In genomic region chr2:117337902-117338301, GRCm38 (mm10) we compare ENCODE assay signal across 28 mouse cellular contexts. TPM values are rescaled to one million over a fixed set of nuclear protein-coding genes. Genes with fewer than 3 reads are reported as not detected.
DNase-seq lines count a peak whose midpoint lies in the region; ATAC-seq and TF ChIP-seq lines count a peak whose summit lies in the region.
"Had no signal": no experiment of that assay in that cellular context is flagged by ENCODE, and none has a peak within 500 bp of the region (broad histone marks: within the 10 kb centered on the region; RNA-seq: fewer than 3 reads in every experiment).

No protein-coding gene starts in this region.

- no peak for TF ChIP-seq CTCF in layer of hippocampus, adult 2 months (conservative IDR thresholded peaks at IDR 0.05)
- no peak for TF ChIP-seq CTCF in bone marrow, adult 2 months (IDR thresholded peaks at IDR 0.05; ENCODE audit: control insufficient read depth, insufficient read depth, low read length)
- no peak for TF ChIP-seq CTCF in olfactory bulb, adult 2 months (IDR thresholded peaks at IDR 0.05; ENCODE audit: insufficient read depth, low read depth, low read length)

- no peaks in the 10 kb centered on the region for H3K9me3 ChIP-seq in forebrain, embryonic 14.5 days (replicated peaks; ENCODE audit: control insufficient read depth, low read length)
- H3K9me3 ChIP-seq: embryonic facial prominence, embryonic 13.5 days; forebrain, embryonic 13.5 days; hindbrain, embryonic 13.5 days; limb, embryonic 10.5 days; midbrain, embryonic 15.5 days; neural tube, embryonic 12.5 days had no signal

- no peaks in the 10 kb centered on the region for H3K27me3 ChIP-seq in forebrain, embryonic 14.5 days (replicated peaks; ENCODE audit: control insufficient read depth, insufficient read depth, low read length)

- H3K27ac ChIP-seq in layer of hippocampus, adult 2 months: peak overlapping the region; percentile 95
- H3K27ac ChIP-seq in bone marrow, adult 2 months (ENCODE audit: control insufficient read depth, insufficient read depth, low read depth, low read length, poor library complexity): peak overlapping the region; percentile 36
- no peak overlapping the region for H3K27ac ChIP-seq in olfactory bulb, adult 2 months (ENCODE audit: insufficient read depth, low read depth, low read length)
- no peak overlapping the region for H3K27ac ChIP-seq in forebrain, embryonic 14.5 days (ENCODE audit: low read depth, low read length)
- H3K27ac ChIP-seq: embryonic facial prominence, embryonic 13.5 days; forebrain, embryonic 13.5 days; hindbrain, embryonic 13.5 days; limb, embryonic 10.5 days; macrophage; midbrain, embryonic 15.5 days; neural tube, embryonic 12.5 days had no signal

- no peak for TF ChIP-seq POLR2A in bone marrow, adult 2 months (IDR thresholded peaks at IDR 0.05; ENCODE audit: borderline replicate concordance, control insufficient read depth, low read depth, low read length)
- no peak for TF ChIP-seq POLR2A in olfactory bulb, adult 2 months (IDR thresholded peaks at IDR 0.05; ENCODE audit: insufficient read depth, low read depth, low read length)

- H3K9ac ChIP-seq in forebrain, embryonic 14.5 days (ENCODE audit: low read length): no peak overlapping the region
- H3K9ac ChIP-seq: embryonic facial prominence, embryonic 13.5 days; forebrain, embryonic 13.5 days; hindbrain, embryonic 13.5 days; liver, postnatal 0 days; midbrain, embryonic 15.5 days; neural tube, embryonic 12.5 days had no signal

- peak overlapping the region; percentile 78 for H3K4me3 ChIP-seq in layer of hippocampus, adult 2 months
- no peak overlapping the region for H3K4me3 ChIP-seq in bone marrow, adult 2 months (replicated peaks; ENCODE audit: control insufficient read depth, low read depth, low read length)
- peak overlapping the region; percentile 28 for H3K4me3 ChIP-seq in olfactory bulb, adult 2 months (ENCODE audit: insufficient read depth, low read depth, low read length)
- no peak overlapping the region for H3K4me3 ChIP-seq in forebrain, embryonic 14.5 days (ENCODE audit: low read depth, low read length)
- H3K4me3 ChIP-seq: embryonic facial prominence, embryonic 13.5 days; erythroblast, embryonic 14.5 days; forebrain, embryonic 13.5 days; hindbrain, embryonic 13.5 days; limb, embryonic 10.5 days; midbrain, embryonic 15.5 days; neural tube, embryonic 12.5 days had no signal

- no peak for DNase-seq in layer of hippocampus, adult 2 months (ENCODE audit: low spot score in 2 of 2)
- DNase-seq in layer of hippocampus, postnatal 10 days (ENCODE audit: low spot score in 2 of 2): no peak
- peak; percentile 43 to 62 for DNase-seq in right cerebral cortex, postnatal 36 days (ENCODE audit: low spot score in 2 of 2)
- no peak for DNase-seq in right cerebral cortex, postnatal 14 days
- no peak for DNase-seq in forebrain, embryonic 14.5 days (ENCODE audit: low spot score)
- DNase-seq: adrenal gland, adult 8-10 months; cerebellum, adult 2 months; cerebellum, postnatal 25 days; embryo, embryonic 11 days; gastrocnemius, postnatal 36 days; heart, postnatal 36 days; kidney, adult 18-20 months; kidney, postnatal 4 days; liver, postnatal 0 days; spleen, adult 18-20 months had no signal

- peaks cover 2% of the 10 kb centered on the region; the same call in 1 of the 2 replicates for H3K4me1 ChIP-seq in bone marrow, adult 2 months (ENCODE audit: control insufficient read depth, insufficient read depth, low read length)
- peaks cover 23% of the 10 kb centered on the region for H3K4me1 ChIP-seq in olfactory bulb, adult 2 months (ENCODE audit: control insufficient read depth, insufficient read depth, low read length)
- H3K4me1 ChIP-seq in forebrain, embryonic 14.5 days (ENCODE audit: control insufficient read depth, insufficient read depth, low read length): peaks cover 4% of the 10 kb centered on the region; the same call in 1 of the 2 replicates

- no peaks in the 10 kb centered on the region for H3K36me3 ChIP-seq in forebrain, embryonic 14.5 days (ENCODE audit: control insufficient read depth, insufficient read depth, low read length)
- H3K36me3 ChIP-seq: embryonic facial prominence, embryonic 13.5 days; hindbrain, embryonic 13.5 days; limb, embryonic 10.5 days; midbrain, embryonic 15.5 days; neural tube, embryonic 12.5 days had no signal

- no peak for ATAC-seq in forebrain, embryonic 14.5 days
- ATAC-seq: activated CD4-positive, CD25-positive, alpha-beta regulatory T cell, adult 4 months; forebrain, embryonic 13.5 days; inflammation-experienced regulatory T-cells, adult 6 months; liver, postnatal 0 days; lung, postnatal 0 days; midbrain, embryonic 15.5 days had no signal

- H3K4me2 ChIP-seq in forebrain, embryonic 14.5 days (ENCODE audit: low read length): no peak overlapping the region
- H3K4me2 ChIP-seq: embryonic facial prominence, embryonic 13.5 days; forebrain, embryonic 13.5 days; hindbrain, embryonic 13.5 days; midbrain, embryonic 15.5 days; neural tube, embryonic 12.5 days had no signal

- WGBS in bone marrow, adult 2 months: 82% methylated on average over 7 of the region's 7 CpGs
- 49% methylated on average over 7 of the region's 7 CpGs for WGBS in olfactory bulb, adult 2 months
- 94% methylated on average over 7 of the region's 7 CpGs for WGBS in forebrain, embryonic 14.5 days

RNA-seq across cellular contexts. Expression of gene Rasgrp1, which starts 4.9 kb away (rescaled TPM):
- 100 to 1,000 TPM; 390 to 415 TPM for total RNA-seq in layer of hippocampus, adult 2 months (2021)
- 100 to 1,000 TPM; 238 to 268 TPM for total RNA-seq in layer of hippocampus, postnatal 10 days (2021)
- polyA plus RNA-seq in bone marrow, adult 2 months (2011; ENCODE audit: insufficient read depth, insufficient read length, low replicate concordance, missing spikeins): 1.8 and 4.7 TPM in 2 replicates
- 241 and 242 TPM in 2 replicates for polyA plus RNA-seq in olfactory bulb, adult 2 months (2012; ENCODE audit: insufficient read depth, insufficient read length, low replicate concordance, missing spikeins)
- 3.5 and 5.1 TPM in 2 replicates for polyA plus RNA-seq in forebrain, embryonic 14.5 days (2014; fragmentation: Nextera tagmentation; extraction: Ambion mirVana)
- polyA plus RNA-seq: erythroblast, embryonic 14.5 days had no signal

Comparison
In these comparisons a context has a peak if more than half of its experiments do, and no peak if none do; other contexts are left out.
1. DNase-seq: peak in right cerebral cortex, postnatal 36 days (2 of 2); none in layer of hippocampus, adult 2 months (0 of 2), layer of hippocampus, postnatal 10 days (0 of 2), right cerebral cortex, postnatal 14 days (single experiment) and forebrain, embryonic 14.5 days (single experiment).
2. H3K27ac ChIP-seq: peak in layer of hippocampus, adult 2 months (single experiment) and bone marrow, adult 2 months (single experiment); none in olfactory bulb, adult 2 months (single experiment) and forebrain, embryonic 14.5 days (single experiment).
3. H3K4me3 ChIP-seq: peak in layer of hippocampus, adult 2 months (single experiment) and olfactory bulb, adult 2 months (single experiment); none in bone marrow, adult 2 months (single experiment) and forebrain, embryonic 14.5 days (single experiment).
4. RNA of gene Rasgrp1, which starts 4.9 kb away (polyA plus RNA-seq): 241 to 242 TPM in olfactory bulb, adult 2 months; 1.8 to 4.7 TPM in bone marrow, adult 2 months and 3.5 to 5.1 TPM in forebrain, embryonic 14.5 days; every median in the first group is over 10 times any median in the second.